Mouse (Mus musculus): ENCODE measurements around the gene Tfrc.
A peak's percentile ranks its signal among the peaks of the same experiment; 100 is the strongest.

Tfrc gene

DNA sequence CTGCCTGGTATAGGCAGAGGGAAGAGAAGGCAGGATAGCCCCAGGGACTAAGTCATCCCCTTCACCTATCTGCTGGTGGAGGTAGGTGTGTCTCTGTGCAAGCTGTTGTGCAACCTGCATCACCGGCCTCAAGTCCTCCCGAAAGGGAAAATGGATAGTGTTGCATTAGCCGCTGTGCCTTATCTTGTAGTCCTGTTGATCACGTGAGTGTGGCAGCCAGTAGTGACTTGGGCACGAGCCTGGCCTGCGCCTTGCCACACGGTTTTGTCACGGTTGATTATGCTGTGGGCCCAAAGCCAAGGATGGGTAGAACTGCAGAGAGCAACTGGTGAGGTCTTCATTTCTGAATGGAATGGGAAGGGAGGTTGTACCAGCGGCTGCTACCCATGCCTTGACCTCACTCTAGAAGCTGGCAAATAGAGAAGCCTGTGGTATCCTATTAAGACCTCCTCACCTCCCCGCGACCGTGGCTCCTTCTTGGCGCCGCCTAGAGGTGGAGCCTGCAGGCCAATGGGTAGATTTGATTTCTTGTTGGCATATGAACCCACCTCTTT is 36.7 kb downstream of the Tfrc start:
- DNase-seq (ENCODE audit: inconsistent age in 2 of 2, low spot score in 1 of 2), result peak; percentile 49 to 81

DNA sequence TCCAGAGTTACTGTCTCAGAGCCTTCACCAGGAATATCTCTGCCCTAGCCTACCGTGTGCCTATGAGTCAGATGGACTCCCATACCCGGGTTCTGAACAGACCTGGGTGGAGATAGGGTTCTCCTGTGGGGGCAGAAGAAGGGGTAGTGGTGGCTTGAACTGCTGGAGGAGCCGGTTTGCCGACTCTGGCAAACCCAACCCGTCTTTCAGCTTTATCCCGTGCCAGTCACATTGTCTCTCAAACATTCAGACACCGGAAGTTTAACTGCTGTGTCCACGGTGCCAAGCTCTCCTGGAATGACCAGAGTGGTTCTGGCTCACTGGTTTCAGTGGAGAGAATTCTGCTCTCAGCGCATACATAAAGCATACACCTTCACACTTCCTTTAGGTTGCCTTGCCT is 37.3 kb downstream of the Tfrc start:
- no peak for DNase-seq (ENCODE audit: inconsistent age in 2 of 2, low spot score in 1 of 2)

DNA sequence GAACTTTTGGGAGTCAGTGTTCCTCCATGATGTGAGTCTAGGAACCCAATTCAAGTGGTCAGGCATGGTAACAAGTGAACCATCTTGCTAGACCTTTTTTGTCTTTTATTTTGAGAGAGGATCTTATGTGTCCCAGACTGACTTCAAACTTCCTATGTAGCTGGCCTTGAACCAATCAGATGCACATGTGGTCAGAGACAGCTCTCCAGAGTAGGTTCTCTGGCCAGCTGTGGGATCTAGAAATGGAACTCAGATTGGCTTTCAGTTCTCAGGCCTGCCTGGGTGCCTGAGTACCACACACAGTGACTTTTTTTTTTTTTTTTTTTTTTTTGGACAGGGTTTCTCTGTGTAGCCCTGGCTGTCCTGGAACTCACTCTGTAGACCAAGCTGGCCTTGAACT is 39.0 kb downstream of the Tfrc start:
- no peak for DNase-seq (ENCODE audit: inconsistent age in 2 of 2, low spot score in 1 of 2)

DNA sequence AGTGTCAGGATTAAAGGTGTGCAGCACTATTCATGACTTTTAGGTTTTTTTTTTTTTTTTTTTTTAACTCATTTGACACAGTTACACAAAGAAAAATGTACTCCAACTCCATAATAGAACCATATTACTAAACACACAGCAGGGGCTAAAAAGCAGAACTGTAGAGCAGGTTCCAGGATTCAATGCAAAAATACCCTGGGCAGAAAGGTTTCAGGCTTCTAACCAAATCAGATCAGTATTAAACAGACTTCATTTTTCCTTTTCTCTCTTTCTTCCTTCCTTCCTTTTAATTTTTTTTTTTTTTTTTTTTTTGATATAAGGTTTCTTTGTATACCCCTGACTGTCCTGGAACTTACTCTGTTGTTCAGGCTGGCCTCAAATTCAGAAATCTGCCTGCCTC is 41.7 kb downstream of the Tfrc start:
- DNase-seq (ENCODE audit: inconsistent age in 2 of 2, low spot score in 1 of 2), result no peak

DNA sequence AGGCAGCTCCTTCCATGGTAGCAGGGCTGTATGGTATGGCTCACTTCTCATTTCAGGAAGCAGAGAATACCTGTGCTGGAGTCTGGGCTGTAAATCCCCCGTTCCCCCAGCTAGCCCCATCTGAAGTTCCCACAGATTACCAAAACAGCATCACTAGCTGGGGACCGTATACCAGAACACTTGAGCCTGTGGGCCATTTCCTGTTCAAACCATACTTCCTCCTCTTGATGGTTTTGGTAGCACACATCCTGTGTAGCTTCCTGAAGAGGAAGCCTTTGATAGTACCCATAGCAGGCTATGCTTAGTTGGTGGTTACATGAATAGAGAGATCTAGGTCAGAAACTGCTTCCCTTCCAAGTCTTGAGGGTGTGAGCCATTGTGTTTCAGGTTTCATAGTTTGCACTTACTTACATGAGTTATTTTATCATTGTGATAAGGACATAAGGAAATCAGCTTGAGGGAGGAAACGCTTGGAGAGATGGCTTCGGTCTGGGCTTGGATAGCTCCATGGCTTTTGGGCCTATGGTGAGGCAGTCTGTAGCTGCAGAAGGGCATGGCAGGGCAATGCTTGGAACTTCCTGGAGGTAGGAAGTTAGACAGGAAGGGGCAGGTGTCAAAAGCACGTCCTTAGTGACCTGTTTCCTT is 42.4 kb downstream of the Tfrc start:
- peak in 1 of 2 experiments; percentile 46 for DNase-seq (ENCODE audit: inconsistent age in 2 of 2, low spot score in 1 of 2)

DNA sequence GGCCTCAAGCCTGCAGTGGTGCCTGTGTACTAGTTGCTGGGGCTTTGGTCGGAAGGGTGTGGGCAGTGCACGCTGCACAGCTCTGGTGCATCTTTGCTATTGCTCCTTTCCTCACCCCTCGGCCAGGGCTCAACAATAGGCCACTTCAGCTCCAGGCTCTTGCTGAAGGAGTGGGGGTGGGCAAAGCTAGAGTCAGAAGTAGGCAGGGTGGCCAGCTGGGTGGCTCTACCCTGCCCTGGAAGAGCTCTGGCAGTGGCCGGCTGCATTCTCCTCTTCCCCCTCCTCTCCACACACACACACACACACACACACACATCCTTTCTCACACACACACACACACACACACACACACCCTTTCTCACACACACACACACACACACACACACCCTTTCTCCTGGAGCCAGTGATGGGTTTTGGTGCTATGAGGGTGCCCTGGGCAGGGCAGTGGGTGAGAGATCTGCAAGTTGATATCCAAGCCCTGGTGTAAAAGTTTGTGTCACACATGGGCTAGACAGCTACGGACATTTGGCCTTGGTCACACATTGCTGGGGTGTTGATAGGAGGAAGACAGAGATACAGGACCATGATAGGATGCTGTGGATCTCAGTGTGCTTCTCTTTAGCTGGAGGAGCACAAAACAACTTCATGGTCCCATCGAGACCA is 45.5 kb downstream of the Tfrc start:
- DNase-seq (ENCODE audit: inconsistent age in 2 of 2, low spot score in 1 of 2), result no peak

DNA sequence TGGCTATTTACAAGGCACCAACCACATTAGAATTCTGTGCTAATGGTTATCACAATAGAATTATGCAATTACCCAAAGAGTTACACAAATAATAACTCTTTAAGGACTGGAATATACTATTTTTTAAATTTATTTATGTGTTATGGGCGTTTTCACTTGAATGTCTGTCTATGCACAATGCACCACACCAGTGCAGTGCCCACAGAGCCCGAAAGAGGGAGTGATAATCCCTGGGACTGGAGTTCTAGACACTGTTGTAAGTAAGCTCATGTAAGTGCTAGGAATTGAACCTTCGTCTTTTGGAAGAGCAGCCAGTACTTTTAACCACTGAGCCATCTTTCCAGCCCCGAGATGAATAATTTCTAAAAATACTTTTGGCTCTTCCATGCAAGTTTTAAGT is 46.8 kb downstream of the Tfrc start:
- DNase-seq (ENCODE audit: inconsistent age in 2 of 2, low spot score in 1 of 2), result no peak

DNA sequence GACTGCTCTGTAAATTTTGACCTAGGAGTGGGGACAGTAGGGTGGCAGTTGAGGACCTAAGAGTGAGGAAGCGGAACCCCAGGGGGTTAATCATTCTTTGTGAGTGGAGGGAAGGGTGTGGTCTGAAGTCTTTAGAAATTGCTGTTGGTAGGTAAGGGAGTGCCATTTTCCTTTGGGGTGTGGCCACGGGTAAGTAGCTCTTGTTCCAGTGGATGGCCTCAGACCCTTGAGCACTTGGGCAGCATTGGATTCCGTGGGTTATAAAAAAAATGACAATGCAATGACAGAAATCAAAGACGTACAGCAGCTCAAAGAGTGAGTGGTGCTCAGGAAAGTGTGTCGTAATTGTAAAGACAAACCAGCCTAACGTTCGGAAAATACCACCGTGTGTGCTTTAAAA is 47.6 kb downstream of the Tfrc start:
- peak in 1 of 2 experiments; percentile 22 for DNase-seq (ENCODE audit: inconsistent age in 2 of 2, low spot score in 1 of 2)

DNA sequence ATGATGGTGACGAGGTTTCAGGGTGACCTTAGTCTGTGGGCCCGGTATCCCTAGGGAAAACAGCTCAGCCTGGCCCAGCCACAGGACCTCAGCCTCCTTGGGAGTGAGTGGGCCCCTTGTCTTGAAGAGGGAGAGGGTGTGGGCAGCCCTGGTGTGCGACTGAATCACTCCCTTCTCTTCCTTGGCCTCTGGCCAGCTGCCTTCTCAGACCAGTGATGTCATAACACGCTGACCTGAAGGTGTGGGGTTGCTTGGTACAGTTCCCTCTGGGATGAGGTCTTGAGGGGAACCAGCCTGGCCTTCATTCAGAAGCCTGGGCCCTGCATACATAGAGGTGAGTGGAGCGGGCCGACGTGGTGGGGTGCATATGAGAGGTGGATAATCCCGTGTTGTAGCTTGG is 48.1 kb downstream of the Tfrc start:
- DNase-seq (ENCODE audit: inconsistent age in 2 of 2, low spot score in 1 of 2), result peak; percentile 67 to 79

DNA sequence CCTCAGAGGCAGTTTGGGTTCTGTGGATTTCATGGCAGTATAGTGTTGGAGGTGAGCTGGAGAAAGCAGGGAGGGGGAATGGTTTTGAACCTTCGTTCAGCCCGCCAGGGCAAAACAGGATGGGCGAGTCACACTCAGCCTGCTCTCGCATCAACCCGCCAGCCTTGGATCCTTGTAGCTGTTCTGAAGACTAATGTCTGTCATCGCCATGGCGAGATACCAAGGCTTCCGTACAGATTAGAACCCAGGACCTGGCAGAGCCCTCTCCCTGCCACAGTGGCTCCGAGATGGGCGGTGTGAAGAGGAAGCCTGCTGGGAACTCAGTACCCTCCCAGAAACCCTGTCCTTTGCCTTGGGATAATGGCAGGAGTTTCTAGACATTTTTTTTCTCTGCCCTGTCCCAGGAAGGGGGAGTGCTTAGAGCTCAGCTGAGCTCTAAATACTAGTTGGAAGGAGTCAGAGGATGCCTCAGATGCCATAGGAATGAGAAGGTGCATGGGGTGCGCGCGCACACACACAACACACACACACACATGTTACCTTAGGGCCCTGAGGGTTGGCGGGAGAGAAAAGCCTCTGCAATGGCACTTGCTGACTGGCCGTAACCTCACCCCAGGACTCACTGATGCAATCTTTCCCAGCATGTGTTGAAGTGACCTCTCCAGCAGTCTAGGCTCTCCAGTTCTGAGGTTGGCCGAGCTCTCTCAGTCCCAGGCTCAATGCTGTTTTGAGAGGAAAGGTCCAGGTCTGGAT is 49.0 kb downstream of the Tfrc start:
- DNase-seq (ENCODE audit: inconsistent age in 2 of 2, low spot score in 1 of 2), result peak in 1 of 2 experiments; percentile 58

DNA sequence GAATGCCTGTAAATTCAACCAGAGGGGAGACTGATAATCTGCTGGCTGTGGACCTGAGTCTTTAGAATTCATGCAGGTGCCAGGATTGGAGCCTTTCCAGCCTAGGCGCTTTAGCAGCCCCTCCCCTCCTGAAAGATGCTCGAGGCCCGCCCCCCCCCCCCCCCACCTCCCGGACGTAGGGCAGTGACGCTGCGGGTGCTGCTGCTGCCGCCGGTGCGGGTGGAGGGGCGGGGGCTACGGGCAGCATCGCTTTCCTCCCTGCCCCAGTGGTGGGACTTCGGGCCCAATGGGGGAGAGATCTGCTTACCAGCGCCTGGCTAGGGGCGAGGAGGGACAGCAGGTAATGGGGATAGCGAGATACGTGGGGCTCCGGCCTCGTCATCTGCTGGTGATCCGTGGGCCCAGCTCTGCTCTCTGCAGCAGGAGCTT is 50.0 kb downstream of the Tfrc start:
- peak; percentile 51 to 72 for DNase-seq (ENCODE audit: inconsistent age in 2 of 2, low spot score in 1 of 2)

DNA sequence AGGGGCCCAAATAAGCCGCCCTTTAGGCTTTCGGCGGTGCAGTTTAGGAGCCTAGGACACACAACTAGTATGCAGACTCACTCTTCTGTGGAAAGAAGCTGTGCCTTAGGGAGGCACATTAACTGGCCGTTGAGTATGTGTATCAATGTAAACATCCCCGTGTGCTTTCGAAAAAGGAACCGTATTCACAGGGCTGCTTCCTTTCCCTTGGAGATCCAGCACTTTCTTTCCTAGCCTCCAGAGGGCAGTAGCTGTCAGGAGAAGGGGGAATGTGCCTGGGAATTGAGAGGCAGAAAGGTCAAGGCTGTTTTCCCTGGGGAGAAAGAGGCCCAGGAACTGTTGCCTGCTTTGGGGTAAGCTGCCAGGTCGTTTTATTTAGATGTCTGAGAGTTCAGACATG is 50.7 kb downstream of the Tfrc start:
- DNase-seq (ENCODE audit: inconsistent age in 2 of 2, low spot score in 1 of 2), result peak; percentile 82 to 94

DNA sequence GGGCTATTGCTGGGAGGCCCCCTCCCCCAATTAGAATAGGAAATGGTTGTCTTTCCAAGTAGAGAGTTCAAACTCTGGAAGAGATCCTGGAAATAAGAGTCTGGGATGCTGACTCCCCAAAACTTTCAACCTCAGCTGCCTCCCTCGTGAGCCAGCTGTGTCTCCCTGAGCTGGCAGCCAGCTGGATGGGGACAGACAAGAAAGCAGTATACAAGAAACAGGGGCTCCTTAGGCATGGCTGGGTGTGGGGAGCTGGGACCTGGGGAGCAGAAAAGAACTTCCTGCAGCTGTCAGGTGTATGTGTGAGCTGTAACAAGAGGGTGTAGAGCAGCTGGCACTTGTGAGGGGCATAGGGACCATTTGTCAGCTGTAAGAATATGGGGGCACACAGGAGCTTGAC is 51.4 kb downstream of the Tfrc start:
- peak in 1 of 2 experiments; percentile 21 for DNase-seq (ENCODE audit: inconsistent age in 2 of 2, low spot score in 1 of 2)

DNA sequence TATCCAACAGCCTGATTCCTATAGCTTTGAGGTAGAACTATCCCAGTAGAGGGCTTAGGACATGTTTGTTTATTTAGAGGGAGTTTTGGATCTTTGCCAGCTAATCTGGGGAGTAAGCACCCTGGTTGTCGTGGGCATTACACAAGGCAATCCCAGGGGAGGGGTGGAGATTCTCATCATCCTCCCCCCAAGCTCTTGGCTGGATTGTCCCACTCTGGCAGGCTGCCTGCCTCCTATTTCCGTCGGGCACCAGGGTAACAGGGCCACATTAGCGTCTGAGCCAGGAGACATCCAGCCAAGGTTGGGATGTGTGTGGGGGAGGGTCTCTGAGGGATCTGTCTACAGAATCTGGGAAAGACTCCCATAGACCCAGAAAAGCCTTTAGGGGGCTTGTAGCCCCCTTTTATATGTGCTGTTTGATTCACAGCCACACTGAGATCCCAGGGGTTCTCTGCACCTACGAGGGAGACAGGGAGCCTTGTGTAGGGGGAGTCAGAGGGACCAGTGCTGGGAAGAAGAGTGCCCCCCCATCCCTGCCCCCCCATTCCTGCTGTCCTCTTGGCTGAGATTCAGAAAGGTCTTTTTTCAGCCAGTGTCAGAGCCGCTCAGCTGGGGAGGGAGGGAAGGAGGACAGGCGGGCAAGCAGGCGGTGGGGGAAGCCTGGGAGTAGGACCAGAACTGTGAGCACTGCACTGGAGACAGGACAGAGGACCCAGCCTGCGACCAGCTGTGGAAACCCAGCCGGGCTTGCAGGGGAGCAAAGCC is 52.0 kb downstream of the Tfrc start:
- DNase-seq (ENCODE audit: inconsistent age in 2 of 2, low spot score in 1 of 2), result peak; percentile 74 to 89

DNA sequence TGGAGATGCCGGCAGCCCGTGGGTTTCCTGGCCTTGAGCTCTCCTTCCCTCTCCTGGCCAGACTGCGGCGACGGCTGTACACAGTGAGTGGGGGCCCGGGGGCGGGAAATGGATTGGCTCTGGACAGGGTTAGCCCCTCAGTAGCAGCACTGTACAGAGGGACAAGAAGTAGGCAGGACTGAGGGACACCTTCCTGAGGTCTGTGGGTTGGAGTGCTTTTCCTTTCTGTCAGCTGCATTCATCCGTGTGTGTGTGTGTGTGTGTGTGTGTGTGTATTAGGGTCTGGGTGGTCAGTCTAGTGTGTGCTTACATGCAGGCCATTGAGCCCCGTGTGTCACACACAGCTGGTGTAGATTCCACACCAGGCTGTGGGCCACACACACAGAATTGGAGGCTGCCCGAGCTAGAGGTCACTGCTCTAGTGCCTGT is 52.8 kb downstream of the Tfrc start:
- peak; percentile 37 to 61 for DNase-seq (ENCODE audit: inconsistent age in 2 of 2, low spot score in 1 of 2)

DNA sequence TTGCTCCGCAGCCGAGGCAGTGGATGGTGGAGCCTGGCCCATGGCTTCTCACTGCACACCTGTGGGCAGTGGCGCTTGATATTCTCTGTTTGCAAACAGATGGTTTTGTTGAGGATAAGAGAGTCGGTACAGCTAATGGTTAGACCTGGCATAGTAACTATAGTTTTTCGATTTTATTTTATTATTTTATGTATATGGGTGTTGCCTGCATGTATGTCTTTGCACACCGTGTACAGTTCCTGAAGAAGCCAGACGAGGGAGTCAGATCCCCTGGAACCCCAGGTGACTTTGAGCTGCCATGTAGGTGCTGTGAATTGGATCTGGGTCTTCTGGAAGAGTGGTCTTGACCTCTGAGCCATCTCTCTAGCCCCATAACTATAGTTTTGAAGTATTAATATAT is 53.7 kb downstream of the Tfrc start:
- DNase-seq (ENCODE audit: inconsistent age in 2 of 2, low spot score in 1 of 2), result no peak

DNA sequence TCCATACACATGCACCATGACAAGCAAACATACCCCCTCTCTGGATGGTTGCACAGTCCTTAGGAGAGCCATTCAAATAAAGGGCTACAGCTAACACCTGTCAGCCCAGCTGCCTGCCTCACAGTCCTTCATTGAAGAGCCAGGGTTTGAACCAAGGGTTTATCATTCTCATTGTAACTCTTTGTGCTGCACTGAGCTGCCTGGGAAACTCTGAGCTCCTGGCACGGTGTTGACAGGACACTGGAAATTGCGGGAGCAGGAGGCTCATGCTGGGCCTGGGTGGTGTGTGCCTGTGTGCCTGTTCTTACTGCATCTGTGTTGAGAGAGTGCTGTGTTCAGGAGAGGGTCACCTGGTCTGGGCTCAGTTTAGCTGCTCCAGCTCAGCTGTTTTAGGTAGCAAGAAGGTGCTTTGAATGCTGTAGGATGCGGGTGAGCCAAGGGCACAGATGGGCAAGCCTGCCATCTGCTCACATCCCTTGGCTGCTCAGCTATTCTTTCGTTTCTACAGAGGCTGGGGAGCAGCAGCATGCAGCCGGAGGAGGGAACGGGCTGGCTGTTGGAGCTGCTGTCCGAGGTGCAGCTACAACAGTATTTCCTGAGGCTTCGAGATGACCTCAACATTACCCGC is 54.6 kb downstream of the Tfrc start:
- peak in 1 of 2 experiments; percentile 29 for DNase-seq (ENCODE audit: inconsistent age in 2 of 2, low spot score in 1 of 2)

DNA sequence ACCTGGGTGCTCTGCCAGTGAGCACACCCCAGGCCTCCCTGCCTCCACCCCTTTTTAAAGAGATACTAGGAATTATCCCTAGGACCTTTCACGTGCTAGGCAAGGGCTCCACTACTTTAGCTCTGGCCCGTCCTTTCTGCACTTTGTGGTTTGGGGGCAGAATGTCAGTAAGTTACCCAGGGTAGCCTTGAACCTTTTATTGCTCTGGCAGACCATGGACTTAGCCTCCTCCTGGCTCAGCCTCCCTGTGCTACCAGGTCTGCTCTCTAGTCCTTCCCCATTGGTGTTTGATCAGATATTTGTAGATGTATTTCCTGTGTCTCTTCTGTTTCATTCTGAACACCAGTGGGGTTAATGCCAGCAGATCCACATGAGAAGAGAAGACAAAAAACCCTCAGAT is 55.5 kb downstream of the Tfrc start:
- DNase-seq (ENCODE audit: inconsistent age in 2 of 2, low spot score in 1 of 2), result no peak

DNA sequence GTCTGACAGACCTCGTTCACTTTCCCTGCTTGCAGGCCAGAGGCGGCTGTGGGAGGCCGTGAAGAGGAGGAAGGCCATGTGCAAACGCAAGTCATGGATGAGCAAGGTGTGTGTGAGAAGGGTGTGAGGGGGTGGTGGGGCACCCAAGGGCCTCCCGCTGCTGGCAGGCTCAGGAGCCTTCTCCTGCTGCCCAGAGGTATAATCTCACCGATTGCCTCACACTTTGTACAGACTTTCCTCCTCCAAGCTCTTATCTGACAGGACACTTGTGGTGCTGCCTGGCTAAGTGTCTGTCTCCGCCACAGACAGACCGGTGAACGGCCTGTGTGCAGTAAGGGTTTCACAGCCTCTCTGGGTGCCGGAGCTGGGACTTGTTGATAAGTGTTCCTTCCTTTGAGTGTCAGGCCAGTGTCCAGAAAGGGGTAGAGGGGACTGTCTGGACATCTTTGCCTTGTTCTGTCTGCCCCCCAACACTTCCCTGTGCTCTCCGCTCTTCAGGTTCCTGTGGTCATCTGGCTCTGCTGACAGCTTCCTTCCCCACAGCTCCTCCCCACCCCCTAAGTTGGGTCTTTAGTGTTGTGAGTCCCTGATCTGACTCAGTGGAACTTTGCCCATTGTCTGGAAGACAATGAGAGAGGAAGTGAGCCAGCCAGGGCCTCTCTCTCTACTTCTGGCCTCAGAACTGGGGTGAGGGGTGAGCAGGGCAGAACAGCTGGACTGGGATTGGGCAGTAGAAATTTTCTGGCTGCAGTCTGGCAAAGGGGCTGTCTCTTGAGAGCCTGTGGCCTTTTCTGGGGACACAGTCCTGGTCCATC is 57.3 kb downstream of the Tfrc start:
- DNase-seq (ENCODE audit: inconsistent age in 2 of 2, low spot score in 1 of 2), result peak; percentile 28 to 60
